Mouse (Mus musculus) urinary bladder, postnatal 4 days (tissue): ENCODE measurements around the gene Amz1.

Experiments used
- DNase-seq, 2 experiments: peaks; one replicate each; pipeline ENCODE4 v3.0.0; 2021 to 2022; ENCODE audit warnings: low spot score in 2 of 2

The Amz1 gene

GRCm38 (mm10) chr5:140767704-140768141, 43.8 kb downstream of the Amz1 start:
- DNase-seq: peak; percentile 79 to 82

DNA sequence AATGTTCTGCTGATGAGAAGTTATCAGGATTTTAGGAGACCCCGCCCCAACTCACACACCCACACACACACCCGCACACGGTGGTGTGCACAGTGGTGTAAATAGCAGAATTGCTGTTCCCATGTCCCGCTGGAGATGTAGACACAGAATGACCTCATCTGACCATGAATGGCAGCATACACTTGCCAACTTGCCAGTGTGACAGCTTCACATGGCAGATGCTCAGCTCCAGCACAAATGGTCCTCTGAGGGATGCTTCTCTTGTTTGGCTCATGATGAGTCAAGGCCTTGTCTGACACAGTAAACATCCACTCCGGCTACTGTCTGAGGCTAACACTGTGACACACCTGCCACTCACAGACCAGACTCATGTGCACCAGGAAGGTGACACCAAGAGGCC, 44.4 kb downstream of the Amz1 start:
- DNase-seq: no peak

DNA sequence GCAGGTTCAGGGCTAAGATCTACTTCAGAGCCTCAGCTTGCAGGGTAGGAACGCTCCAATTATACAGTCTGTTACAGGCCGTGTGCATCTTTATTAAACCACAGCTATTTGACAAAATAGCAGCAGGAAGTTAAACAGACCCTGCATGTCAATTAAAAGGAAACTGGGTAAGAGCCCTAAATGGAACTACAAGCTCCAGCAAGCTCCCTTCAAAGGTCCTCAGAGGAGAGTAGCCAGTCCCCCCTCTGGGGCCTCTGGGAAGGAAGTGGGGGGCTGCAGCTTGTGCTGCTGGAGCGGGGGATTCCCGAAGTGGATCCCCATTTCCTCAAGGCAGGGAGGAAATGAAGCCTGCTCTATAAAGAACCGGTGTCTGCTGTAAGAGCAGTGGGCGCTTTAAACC, 47.7 kb downstream of the Amz1 start:
- DNase-seq: no peak

DNA sequence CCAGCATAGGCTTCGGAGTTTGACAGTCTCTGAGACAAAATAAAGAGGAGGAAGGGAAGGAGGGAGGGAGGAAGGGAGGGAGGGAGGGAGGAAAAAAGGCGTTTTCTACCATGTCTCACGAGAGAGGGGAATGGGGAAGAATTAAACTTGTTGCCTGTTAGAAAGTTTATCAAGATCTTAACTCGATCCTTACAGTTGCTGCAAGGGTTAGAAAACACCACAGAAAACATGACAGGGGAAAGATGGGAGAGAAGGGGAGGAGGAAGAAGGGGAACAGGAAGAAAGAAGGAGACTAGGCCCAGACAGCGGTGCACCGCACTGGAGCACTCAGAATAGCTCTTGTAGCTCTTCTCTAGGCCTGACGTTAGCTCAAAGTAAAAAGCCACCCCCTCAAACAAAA, 48.2 kb downstream of the Amz1 start:
- no peak for DNase-seq

DNA sequence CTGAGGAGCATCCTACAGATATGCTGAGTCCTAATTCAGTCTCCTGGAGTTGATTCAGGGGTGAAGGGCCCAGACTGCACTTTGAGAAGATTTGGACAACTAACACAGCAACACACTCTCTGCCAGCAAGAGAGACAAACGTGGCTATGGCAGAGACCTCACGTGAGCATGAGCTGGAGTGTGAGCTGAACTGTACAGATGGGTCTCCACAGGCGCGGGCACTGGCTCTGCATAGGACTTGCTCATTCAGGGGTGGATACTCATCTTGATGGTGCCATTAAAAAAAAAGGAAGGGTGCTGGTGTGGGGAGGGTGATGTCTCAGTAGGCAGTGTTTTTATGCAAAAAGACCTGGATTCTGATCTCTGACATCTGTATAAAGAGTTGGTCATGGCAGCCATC, 51.2 kb downstream of the Amz1 start:
- no peak for DNase-seq

- no peak for DNase-seq
These were observed 53.0 kb downstream of the Amz1 start for GRCm38 (mm10) chr5:140776968-140777367.

DNA sequence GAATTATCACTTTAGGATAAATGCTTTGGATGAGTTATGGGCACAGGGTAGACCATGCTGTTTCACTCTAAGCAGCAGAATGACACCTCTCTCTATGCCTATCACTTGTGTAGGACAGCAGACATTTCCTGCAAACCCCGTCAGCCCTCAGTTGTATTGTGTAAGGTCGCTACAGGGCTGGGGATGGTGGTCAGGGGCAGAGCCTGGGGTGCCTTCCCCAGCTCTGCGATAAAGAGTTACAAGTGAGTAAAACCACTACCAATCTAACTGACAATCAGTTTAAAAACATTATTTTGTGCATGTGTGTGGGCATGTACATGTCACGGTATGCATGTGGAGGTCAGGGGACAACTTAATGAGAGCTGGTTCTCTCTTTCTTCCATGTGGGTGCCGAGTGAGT, 57.2 kb downstream of the Amz1 start:
- no peak for DNase-seq

- DNase-seq: no peak
These were observed 58.1 kb downstream of the Amz1 start for GRCm38 (mm10) chr5:140781886-140782572.

DNA sequence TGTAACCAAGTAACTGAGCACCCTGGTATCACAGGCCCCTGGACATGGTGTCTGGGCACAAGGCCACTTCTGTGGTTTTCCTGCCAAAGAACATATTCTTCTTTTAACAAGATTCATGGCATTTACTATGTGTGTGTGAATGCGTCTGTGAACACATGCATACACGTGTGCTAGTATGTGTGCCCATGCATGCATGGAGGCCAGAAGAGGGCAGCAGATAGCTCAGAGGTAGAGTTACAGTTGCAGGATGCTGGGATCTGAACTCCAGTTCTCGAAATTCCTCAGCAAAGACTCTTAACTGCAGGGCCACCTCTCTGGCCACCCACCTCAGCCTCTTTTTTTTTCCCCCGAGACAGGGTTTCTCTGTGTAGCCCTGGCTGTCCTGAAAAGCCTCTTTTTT, 59.6 kb downstream of the Amz1 start:
- no peak for DNase-seq

GRCm38 (mm10) chr5:140784288-140784687, 60.4 kb downstream of the Amz1 start:
- DNase-seq: no peak

- DNase-seq: no peak
These were observed 61.4 kb downstream of the Amz1 start for GRCm38 (mm10) chr5:140785240-140785872.

- DNase-seq: no peak
These were observed 65.6 kb downstream of the Amz1 start for GRCm38 (mm10) chr5:140789561-140789960.

- DNase-seq: no peak
These were observed 66.5 kb downstream of the Amz1 start for GRCm38 (mm10) chr5:140790392-140790791.

DNA sequence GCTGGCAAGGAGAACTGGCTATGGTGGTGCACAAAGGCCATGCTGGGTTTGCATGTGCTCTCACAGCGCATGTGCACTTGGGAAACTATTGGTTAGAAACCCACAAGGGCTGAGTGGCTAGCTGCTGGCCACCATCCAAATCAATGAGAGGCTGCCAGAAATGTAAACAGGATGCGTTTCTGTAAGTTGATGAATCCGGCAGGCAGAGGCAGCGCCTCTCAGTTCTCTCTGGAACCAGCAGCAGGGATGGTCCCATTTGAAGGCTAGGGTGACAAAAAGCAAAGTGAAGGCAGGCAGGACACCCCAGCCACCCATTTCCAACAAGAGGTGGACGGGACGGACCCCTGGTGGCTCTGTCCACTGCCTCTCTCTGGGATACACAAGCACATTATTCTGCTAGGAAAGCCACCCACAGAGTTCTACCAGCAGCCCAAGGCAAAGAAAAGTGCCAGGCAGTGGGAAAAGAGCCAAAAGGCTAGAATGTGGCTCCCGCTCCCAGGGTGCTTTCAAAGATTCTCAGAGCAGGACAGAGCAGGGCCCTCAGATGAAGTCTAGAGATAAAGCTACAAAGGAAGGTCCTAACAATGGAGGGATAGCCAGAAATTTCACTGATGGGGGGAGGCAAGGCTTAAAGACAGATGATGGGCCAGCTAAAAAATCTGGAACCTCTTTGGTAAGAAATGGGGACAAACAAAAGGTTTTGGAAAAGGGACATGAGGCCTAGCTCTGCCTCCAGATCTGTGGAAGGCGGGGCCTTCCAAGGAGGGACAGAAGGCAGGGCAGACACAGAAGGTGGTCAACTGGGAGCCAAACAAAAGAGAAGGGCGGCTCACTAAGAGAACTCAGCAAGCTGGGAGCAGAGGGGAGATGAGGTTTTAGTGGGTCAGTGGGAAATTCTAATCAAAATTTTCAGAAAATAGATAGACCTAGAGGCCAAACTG, 67.3 kb downstream of the Amz1 start:
- DNase-seq: peak; percentile 35 to 64

DNA sequence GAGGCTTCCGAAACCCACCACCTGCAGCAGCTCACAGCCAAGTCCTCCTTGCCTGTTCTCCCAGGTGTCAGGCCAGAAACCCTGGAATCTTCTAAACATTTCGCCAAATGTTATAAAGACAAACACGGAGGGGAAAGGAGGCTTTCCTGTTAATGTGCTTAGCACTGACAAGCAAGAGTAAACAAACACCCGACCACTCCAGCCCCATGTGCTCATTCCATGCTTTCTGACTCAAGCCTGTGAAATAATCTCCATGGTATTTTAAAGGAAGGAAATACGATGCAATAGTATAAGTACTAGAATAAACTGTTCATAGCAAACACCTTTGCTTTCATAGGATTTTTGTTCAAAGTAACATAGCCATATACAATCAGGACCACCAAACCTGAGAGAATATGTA, 68.3 kb downstream of the Amz1 start:
- no peak for DNase-seq

GRCm38 (mm10) chr5:140794753-140795152, 70.8 kb downstream of the Amz1 start:
- no peak for DNase-seq

- DNase-seq: no peak
These were observed 71.2 kb downstream of the Amz1 start for GRCm38 (mm10) chr5:140795176-140795575.

DNA sequence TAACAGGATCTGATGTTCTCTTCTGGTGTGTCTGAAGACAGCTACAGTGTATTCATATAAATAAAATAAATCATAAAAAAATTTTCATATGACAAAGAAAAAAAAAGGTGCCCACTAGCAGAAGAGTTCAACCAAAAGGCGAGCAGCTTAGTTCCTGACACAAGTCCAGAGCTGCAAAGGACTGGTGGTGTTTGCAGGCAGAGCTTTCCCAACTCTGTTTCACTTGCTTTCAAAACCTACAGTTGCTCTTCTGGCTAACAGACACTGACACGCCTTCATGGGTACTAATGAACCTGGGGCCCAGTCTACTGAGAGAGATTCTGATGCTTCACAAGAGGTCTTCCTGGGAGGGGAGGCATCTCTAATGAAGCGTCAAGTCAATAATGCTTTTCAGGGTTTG, 72.1 kb downstream of the Amz1 start:
- no peak for DNase-seq

- DNase-seq: no peak
These were observed 74.2 kb downstream of the Amz1 start for GRCm38 (mm10) chr5:140798158-140798557.

DNA sequence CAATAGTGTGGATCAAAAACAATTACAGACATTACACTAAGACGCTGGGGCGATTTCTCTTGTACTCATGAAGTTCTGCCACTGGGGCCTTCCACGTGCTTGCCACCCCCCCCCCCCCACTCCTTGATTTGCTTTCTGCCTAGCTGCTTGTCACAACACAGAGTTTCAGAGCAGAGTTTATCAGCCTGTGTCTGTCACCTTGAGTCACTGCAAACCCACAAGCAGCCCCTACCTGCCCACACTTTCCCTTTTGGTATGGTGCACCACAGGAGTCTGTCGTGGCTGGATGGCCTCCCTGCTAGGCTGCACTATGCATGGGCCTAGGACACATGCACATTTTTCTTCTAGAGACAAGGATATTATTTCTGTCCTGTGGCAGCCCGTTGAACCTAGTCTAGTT, 74.8 kb downstream of the Amz1 start:
- no peak for DNase-seq

GRCm38 (mm10) chr5:140799190-140799589, 75.3 kb downstream of the Amz1 start:
- no peak for DNase-seq

DNA sequence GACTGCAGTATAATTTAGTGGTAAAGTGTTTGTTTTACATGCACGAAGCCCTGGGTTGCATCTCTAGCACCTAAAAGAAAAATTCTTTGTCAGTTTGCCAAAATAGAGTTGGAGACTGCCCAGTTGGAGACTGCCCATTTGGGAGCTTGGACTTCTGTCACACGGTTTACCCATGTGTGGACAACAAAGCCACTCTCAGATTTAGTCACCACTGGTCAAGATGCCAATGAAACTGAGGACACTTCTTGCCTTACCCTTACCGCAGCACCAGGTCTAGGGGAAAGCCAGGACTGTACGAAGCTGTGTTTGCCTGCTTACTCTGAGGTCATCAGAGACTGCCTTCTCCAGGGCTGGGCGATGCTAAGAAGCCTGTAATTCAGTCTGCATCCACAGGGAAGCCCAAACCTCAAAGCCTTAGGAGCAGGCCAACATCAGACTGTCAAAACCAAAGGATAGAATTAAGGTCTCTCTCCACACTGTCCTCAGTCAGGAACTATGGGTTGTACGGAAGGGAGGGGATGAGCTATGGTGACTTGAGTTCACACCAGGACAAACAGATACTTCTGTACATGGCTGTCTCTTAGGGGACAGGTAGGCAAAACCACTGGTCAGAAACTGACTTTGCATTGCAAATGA, 76.5 kb downstream of the Amz1 start:
- no peak for DNase-seq
